Mouse (Mus musculus) fibroblast of lung, adult 2 months (primary cell): ENCODE results near the gene Dpep2nb.
"Not testable (repeated sequence)": the region's sequence is repeated elsewhere in the genome, so short reads cannot be mapped to it uniquely, and the experiment has no call there.

Source experiments
- DNase-seq: peaks from one replicate; pipeline ENCODE4 v3.0.0-alpha.2; 2011; ENCODE audit warnings: low read depth

Gene Dpep2nb

GRCm38 (mm10) chr8:106006413-106006812 lies 638 bp upstream of the Dpep2nb start:
- no peak for DNase-seq

- no peak for DNase-seq
Observed at GRCm38 (mm10) chr8:106004538-106005207, 1.1 kb downstream of the Dpep2nb start.

DNA sequence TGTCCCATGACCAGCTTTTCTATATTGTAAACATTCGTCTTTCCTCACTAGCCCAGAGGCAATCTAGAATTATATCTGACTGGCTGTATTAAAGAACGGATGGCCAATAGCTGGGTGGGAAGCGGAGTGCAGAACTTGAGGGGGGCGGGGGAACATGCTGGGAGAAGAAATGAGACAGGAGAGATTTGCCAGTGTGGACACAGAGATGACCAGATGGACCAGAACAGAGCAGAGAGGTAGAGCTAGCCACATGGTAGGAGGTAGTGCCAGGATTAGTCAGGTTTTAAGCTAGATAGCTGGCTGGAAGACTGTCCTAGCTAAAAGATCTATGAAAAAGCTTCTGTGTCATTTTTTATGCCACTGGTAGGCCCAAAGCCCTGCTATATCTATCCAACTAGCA lies 3.9 kb downstream of the Dpep2nb start:
- no peak for DNase-seq

DNA sequence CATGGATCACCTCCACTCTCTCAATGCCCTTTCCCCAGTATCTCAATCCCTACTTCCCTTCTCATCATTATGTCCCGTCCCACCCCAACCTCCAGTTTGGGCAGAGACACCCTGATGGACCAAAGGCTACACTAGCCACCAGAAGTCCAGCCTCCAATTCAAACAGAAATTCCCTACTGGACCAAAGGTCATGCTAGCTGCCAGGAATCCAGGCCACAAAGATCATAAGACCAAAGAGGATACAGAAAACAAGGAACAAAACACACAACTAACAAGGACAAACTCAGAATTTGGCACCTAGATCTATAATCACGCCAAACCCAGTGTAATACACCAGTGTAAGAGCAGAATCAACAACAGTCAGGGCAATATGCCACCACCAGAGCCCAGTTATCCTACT lies 6.8 kb downstream of the Dpep2nb start:
- DNase-seq, result no peak

DNA sequence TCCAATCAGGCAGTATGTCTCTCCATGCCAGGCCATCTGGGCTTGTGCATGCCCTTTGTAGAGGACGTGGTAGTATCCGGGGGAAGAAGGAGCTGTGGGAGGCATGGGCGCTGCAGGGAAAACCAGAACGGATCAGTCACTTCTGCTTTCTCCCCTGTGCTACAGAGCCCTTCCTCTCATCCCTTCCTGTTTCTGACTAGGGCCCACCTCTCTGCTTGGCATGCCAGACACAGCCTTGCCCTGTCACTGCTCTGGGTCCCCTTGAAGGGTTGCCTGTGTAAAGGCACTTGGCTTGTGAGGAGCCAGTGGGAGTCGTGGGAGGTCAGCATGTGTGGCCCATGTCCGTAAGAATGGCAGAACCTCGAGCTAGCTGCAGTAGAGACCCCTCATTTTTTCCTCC lies 9.4 kb downstream of the Dpep2nb start:
- DNase-seq, result no peak

GRCm38 (mm10) chr8:105993226-105993625 lies 12.5 kb downstream of the Dpep2nb start:
- no peak for DNase-seq

GRCm38 (mm10) chr8:105992499-105992898 lies 13.3 kb downstream of the Dpep2nb start:
- DNase-seq, result no peak

GRCm38 (mm10) chr8:105991546-105991945 lies 14.2 kb downstream of the Dpep2nb start:
- DNase-seq, result no peak

DNA sequence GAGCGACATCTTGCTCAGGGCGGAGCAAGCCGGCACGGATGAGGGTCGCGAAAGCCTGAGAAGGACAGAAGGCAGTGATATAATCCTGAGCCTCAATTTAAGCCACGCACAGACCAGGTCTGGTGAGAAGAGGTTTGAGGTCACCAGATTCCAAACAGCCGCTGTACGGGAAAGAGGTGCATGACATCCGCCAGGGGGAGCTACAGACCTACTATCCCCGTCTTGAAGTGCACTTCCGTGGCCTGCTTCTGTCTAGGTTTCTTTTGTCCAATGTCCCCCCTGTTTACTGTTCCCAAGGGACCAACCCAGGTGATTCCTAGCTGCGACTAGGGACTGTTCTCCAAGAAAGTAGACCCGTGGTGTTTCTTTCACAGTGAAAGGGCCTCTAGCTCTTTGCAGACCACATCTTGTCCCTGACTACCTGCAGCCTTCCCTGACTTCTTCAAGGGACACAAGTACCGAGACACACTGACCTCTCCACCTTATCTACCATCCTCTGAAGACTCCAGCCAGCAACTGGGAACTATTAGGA lies 14.9 kb downstream of the Dpep2nb start, which contains the start of gene Dus2:
Gene Dus2, plus strand, starts transcription at position 482 of the 532 bp plus-strand sequence.
- DNase-seq, result peak; percentile 62

DNA sequence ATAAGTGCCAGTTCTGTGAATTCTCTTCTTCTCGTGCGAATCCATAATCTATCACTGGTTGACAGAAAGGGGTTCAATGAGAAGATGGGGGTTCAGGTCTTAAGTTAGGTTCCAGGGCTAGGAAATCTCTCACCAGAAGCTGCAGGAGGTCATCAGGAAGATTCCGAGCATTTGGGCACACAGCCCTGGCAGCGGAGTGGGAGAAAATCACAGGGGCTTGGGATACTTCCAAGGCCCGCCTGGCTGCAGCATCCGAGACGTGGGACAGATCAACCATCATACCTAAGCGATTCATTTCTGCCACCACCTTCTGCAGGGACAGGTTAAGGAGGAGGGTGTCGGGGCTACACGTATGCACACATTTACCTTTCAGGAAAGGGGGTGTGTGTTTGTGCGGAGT lies 17.2 kb downstream of the Dpep2nb start:
- DNase-seq, result no peak

GRCm38 (mm10) chr8:105983406-105983805 lies 22.4 kb downstream of the Dpep2nb start:
- not testable (repeated sequence) for DNase-seq

DNA sequence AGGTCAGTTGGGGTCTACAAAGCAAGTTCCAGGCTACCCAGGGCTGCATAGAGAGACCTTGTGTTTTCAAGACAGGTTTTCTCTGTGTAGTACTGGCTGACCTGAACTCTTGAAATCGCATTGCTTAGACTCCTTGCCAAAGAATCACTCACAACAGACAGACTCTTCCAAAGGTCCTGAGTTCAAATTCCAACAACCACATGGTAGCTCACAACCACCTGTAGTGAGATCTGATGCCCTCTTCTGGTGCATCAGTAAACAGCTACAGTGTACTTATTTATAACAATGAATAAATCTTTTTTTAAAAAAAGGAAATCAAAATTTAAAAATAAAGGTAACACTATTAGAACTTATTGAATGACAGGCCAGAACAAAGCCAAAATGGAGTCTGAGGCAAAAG lies 24.6 kb downstream of the Dpep2nb start:
- DNase-seq, result no peak

- no peak for DNase-seq
Observed at GRCm38 (mm10) chr8:105979325-105979724, 26.4 kb downstream of the Dpep2nb start, which contains the start of gene Dpep3. Dpep3 (minus strand) TSS chr8:105979429.

DNA sequence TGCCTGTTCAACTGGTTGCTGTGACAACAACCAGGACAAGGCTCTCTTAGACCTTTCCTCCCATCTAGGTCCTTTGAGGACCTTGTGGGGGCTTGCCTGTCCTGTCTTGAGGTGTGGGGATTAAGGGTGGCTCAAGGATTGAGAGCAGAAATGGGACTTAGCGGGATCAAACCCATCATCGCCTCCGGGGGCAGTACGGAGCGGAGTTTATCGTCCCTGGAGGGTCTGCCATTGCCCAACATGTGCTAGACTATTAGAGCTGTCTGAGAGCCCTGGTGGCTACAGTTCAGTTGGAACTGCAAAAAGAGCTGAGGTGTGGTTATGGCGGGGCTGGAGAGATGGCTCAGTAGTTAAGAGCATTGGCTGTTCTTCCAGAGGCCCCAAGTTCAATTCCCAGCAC lies 30.4 kb downstream of the Dpep2nb start:
- no peak for DNase-seq

DNA sequence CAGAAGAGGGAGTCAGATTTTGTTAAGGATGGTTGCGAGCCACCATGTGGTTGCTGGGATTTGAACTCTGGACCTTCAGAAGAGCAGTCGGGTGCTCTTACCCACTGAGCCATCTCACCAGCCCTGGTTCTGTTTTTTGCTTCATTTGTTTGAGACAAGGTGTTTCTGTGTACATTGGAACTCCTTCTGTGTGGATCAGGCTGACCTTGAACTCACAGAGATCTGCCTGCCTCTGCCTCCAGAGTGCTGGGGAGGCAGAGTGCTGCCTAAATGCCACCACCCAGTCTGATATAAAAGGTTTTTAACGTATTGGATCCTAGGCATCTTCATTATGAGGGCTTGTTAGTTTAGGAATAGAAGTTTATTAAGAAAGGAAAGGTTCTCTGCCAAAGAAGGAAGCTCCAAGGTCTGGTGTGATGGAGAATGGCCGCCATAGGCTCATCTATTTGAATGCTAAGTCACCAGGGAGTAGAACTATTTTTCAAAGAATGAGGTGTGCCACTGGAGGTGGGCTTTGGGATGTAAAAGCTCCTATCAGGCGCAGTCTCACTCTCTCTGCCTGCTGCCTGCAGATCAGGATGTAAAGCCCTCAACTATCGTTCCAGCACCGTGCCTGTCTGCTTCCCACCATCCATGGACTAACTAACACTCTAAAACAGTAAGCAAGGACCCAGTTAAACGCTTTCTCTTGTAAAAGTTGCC lies 34.6 kb downstream of the Dpep2nb start:
- DNase-seq, result no peak

DNA sequence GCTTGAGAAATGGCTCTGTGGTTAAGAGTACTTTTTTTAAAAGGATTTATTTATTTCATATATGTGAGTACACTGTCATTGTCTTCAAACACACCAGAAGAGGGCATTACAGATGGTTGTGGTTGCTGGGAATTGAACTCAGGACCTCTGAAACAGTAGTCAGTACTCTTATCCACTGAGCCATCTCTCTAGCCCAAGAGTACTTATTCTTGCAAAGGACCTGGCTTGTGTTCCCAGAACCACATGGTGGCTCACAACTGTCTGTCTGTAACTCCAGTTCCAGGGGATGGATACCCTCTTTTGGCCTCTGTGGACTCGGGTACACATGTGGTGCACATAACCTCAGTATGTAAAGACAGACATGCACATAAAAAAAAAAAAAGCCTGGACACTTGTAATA lies 36.4 kb downstream of the Dpep2nb start:
- DNase-seq, result no peak

- DNase-seq, result no peak
Observed at GRCm38 (mm10) chr8:105966692-105967311, 39.0 kb downstream of the Dpep2nb start.

DNA sequence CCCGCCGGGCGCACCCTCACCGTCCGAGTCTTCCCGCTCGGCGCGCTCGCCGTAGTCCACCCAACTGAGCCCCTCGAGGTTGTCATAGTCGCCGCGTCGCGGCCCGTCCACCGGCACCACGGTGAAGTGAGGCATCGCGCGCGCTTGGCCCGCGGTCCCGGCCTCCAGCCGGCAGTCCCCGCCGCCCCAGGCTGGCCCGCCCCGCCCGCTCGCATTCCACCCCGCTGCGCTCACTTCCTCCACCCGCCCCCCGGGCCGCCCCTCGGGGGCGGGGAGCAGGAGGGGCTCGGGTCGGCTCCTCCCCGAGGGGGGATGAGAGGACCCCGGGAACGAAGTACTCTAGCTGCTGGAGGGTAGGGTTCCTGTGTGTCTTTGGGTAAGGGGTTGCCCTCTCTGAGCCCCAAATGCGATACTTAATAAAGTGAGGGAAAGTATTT lies 39.9 kb downstream of the Dpep2nb start, which contains the start of gene Slc12a4:
Gene Slc12a4, minus strand, starts transcription at position 193 of the 437 bp plus-strand sequence.
- DNase-seq, result no peak

- DNase-seq, result no peak
Observed at GRCm38 (mm10) chr8:105965266-105965904, 40.4 kb downstream of the Dpep2nb start.

GRCm38 (mm10) chr8:105964506-105965265 lies 41.1 kb downstream of the Dpep2nb start:
- DNase-seq, result no peak

DNA sequence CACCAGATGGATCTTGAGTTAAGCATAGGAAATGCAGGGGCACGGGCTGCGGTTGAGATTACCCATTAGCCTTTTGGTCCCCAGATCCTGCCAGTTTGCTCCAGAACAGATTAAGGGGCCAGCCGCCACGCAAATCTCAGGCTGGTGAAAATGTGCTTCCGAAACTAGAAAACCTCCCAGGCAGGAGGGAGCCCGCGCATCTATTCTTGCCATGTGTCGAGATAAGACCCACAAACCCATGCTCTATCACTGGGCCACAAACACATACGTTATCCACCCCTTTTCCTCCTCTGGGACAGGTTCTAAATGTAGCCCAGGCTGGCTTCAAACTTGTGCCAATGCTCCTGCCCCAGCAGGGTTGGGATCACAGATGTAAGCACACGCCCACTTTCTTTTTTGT lies 44.2 kb downstream of the Dpep2nb start:
- no peak for DNase-seq
